Mouse (Mus musculus) hindlimb bud, embryonic 11.5 days (tissue): ENCODE data around the gene Slc7a1.

Experiments
- DNase-seq: peaks from one replicate; pipeline ENCODE4 v3.0.0-alpha.2; 2012; ENCODE audit warnings: low read depth, low spot score; ENCODE audit errors: extremely low spot score

The Slc7a1 gene

GRCm38 (mm10) chr5:148399660-148400443, at the start of gene Slc7a1:
TSS of gene Slc7a1 (minus strand) at chr5:148399904.
- DNase-seq: no peak

- no peak for DNase-seq
These were observed 45.3 kb upstream of the Slc7a1 start for GRCm38 (mm10) chr5:148444974-148445373.

- DNase-seq: no peak
These were observed 44.0 kb upstream of the Slc7a1 start for GRCm38 (mm10) chr5:148443734-148444133.

GRCm38 (mm10) chr5:148435660-148436059, 36.0 kb upstream of the Slc7a1 start:
- no peak for DNase-seq

GRCm38 (mm10) chr5:148432121-148432520, 32.4 kb upstream of the Slc7a1 start:
- no peak for DNase-seq

- DNase-seq: no peak
These were observed 29.1 kb upstream of the Slc7a1 start for GRCm38 (mm10) chr5:148428846-148429245.

- no peak for DNase-seq
These were observed 25.4 kb upstream of the Slc7a1 start for GRCm38 (mm10) chr5:148425136-148425535.

GRCm38 (mm10) chr5:148421326-148421725, 21.6 kb upstream of the Slc7a1 start:
- no peak for DNase-seq

GRCm38 (mm10) chr5:148419112-148419526, 19.4 kb upstream of the Slc7a1 start:
- no peak for DNase-seq

- no peak for DNase-seq
These were observed 18.7 kb upstream of the Slc7a1 start for GRCm38 (mm10) chr5:148418436-148418835.

GRCm38 (mm10) chr5:148417756-148418155, 18.1 kb upstream of the Slc7a1 start:
- no peak for DNase-seq

GRCm38 (mm10) chr5:148416461-148416860, 16.8 kb upstream of the Slc7a1 start:
- no peak for DNase-seq

- no peak for DNase-seq
These were observed 14.5 kb upstream of the Slc7a1 start for GRCm38 (mm10) chr5:148414233-148414632.

GRCm38 (mm10) chr5:148412504-148412903, 12.8 kb upstream of the Slc7a1 start:
- no peak for DNase-seq

- no peak for DNase-seq
These were observed 9.8 kb upstream of the Slc7a1 start for GRCm38 (mm10) chr5:148409465-148409864.

- no peak for DNase-seq
These were observed 7.2 kb upstream of the Slc7a1 start for GRCm38 (mm10) chr5:148406913-148407312.

GRCm38 (mm10) chr5:148404548-148404947, 4.8 kb upstream of the Slc7a1 start:
- DNase-seq: no peak

GRCm38 (mm10) chr5:148402641-148403040, 2.9 kb upstream of the Slc7a1 start:
- DNase-seq: no peak

- no peak for DNase-seq
These were observed 691 bp downstream of the Slc7a1 start for GRCm38 (mm10) chr5:148398766-148399659.

- no peak for DNase-seq
These were observed 1.3 kb downstream of the Slc7a1 start for GRCm38 (mm10) chr5:148398451-148398765.

- DNase-seq: no peak
These were observed 1.8 kb downstream of the Slc7a1 start for GRCm38 (mm10) chr5:148397911-148398310.

- no peak for DNase-seq
These were observed 2.3 kb downstream of the Slc7a1 start for GRCm38 (mm10) chr5:148397418-148397817.
